Mouse (Mus musculus): ENCODE measurements at regions not wholly inside any gene's neighbourhood (a gene's known extent, or its start where the extent isn't known, plus 50 kb on each side); places are given as distances from the start of the nearest gene placed in this dataset.
"Not testable (repeated sequence)": the region's sequence is repeated elsewhere in the genome, so short reads cannot be mapped to it uniquely, and the experiment has no call there.

DNA sequence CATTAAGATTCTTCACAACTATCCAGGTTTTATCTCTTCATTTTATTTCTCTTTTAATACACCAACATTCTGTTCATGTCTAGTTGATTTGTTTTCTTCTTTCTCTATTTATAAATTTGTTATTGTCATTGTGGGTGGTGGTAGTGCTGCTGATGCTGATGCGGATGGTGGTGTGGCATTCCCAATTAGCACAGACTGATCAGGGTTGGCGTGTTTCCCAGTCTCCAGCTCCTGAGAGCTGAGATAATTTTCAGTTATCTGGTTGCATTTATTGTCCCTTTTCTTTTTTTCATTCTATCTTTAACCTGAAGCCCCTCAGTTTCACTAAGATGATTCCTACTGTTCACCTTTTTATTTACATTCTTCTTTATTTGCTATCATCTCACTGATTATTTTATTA is 455.0 kb downstream of the Cylc2 start:
- H3K27ac ChIP-seq: no peak overlapping the region
- no peak overlapping the region for H3K9ac ChIP-seq (replicated peaks; ENCODE audit: low read length)
- no peaks in the 10 kb centered on the region for H3K9me3 ChIP-seq (ENCODE audit: low read length)
- no peak overlapping the region for H3K4me3 ChIP-seq (ENCODE audit: low read length)
- no peak for ATAC-seq
- WGBS: 53% methylated on average over 2 of the region's 2 CpGs
- TF ChIP-seq CTCF (IDR thresholded peaks at IDR 0.05; ENCODE audit: low read depth): no peak
- H3K27me3 ChIP-seq (ENCODE audit: insufficient read depth, low read length): no peaks in the 10 kb centered on the region
- H3K4me1 ChIP-seq (ENCODE audit: insufficient read depth, low read length): no peaks in the 10 kb centered on the region
- no peaks in the 10 kb centered on the region for H3K36me3 ChIP-seq (ENCODE audit: insufficient read depth, low read length)
- peak; percentile 6 for DNase-seq (ENCODE audit: low spot score)
- H3K4me2 ChIP-seq (ENCODE audit: low read depth, low read length): no peak overlapping the region

- Histone ChIP-seq H3K4me3 (ENCODE audit: low read length) (no peak overlapping the region), H3K36me3 (ENCODE audit: insufficient read depth, low read length) (no peaks in the 10 kb centered on the region), H3K4me1 (ENCODE audit: insufficient read depth, low read length) (no peaks in the 10 kb centered on the region), H3K9me3 (ENCODE audit: low read length) (no peaks in the 10 kb centered on the region), H3K27me3 (ENCODE audit: insufficient read depth, low read length) (no peaks in the 10 kb centered on the region), H3K27ac (no peak overlapping the region), H3K9ac (replicated peaks; ENCODE audit: low read length) (no peak overlapping the region), H3K4me2 (ENCODE audit: low read depth, low read length) (no peak overlapping the region)
- WGBS: 94% methylated on average over 1 of the region's 1 CpGs
- ATAC-seq: no peak
- no peak for DNase-seq (ENCODE audit: low spot score)
- TF ChIP-seq CTCF (IDR thresholded peaks at IDR 0.05; ENCODE audit: low read depth): no peak
These were observed 457.9 kb downstream of the Cylc2 start for GRCm38 (mm10) chr4:51674406-51674805.

DNA sequence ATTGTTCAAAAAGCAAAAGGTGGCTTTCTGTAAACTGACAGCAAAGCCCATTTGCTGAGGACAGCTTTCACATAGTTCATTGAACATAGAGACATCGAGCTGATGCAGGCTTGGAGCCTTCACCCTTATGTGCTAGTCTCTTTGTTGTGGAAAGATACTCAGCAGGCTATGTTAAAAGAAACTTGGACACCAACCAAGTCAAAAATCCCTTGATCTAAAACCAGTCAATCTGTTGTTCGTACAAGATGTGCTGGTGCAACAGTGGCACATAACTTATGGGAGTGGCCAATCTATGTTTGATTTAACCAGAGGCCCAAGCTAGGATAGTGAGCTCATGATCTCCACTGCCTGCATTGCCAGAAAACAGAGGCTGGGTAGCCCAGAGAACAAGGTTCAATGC is 462.6 kb downstream of the Cylc2 start:
- H3K9me3 ChIP-seq (ENCODE audit: low read length): no peaks in the 10 kb centered on the region
- no peak for ATAC-seq
- H3K4me3 ChIP-seq (ENCODE audit: low read length): no peak overlapping the region
- no peak for TF ChIP-seq CTCF (IDR thresholded peaks at IDR 0.05; ENCODE audit: low read depth)
- no peak overlapping the region for H3K4me2 ChIP-seq (ENCODE audit: low read depth, low read length)
- H3K36me3 ChIP-seq (ENCODE audit: insufficient read depth, low read length): no peaks in the 10 kb centered on the region
- 37% methylated on average over 2 of the region's 2 CpGs for WGBS
- DNase-seq (ENCODE audit: low spot score): no peak
- H3K9ac ChIP-seq (replicated peaks; ENCODE audit: low read length): no peak overlapping the region
- no peaks in the 10 kb centered on the region for H3K4me1 ChIP-seq (ENCODE audit: insufficient read depth, low read length)
- H3K27me3 ChIP-seq (ENCODE audit: insufficient read depth, low read length): no peaks in the 10 kb centered on the region
- H3K27ac ChIP-seq: no peak overlapping the region

DNA sequence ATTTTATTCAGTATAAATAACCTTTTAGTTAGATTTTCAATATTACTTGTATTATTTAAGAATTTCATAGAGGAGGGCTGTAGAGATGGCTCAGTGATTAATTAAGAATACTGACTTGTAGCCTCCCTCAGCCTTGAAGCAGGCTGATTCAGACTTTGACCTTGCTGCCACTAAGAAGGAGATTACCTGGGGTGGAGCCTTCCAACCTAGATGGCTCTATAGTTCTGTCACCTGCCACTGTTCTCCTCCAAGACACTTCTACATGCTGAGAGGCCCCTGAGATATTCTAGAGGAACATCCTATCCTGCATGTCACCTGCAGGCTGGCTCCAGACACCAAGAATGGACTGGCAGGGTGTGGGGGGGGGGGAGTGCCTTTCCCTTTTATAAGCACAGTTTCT is 466.9 kb downstream of the Cylc2 start:
- not testable (repeated sequence) for H3K4me3 ChIP-seq (ENCODE audit: low read length); H3K36me3 ChIP-seq (ENCODE audit: insufficient read depth, low read length); H3K27ac ChIP-seq; ATAC-seq; DNase-seq (ENCODE audit: low spot score); H3K4me1 ChIP-seq (ENCODE audit: insufficient read depth, low read length); H3K9me3 ChIP-seq (ENCODE audit: low read length); H3K9ac ChIP-seq (replicated peaks; ENCODE audit: low read length); H3K27me3 ChIP-seq (ENCODE audit: insufficient read depth, low read length); H3K4me2 ChIP-seq (ENCODE audit: low read depth, low read length)

- ATAC-seq (no peak), DNase-seq (ENCODE audit: low spot score) (no peak)
- no peak overlapping the region for H3K9ac ChIP-seq (replicated peaks; ENCODE audit: low read length)
- H3K36me3 ChIP-seq (ENCODE audit: insufficient read depth, low read length): no peaks in the 10 kb centered on the region
- no peak overlapping the region for H3K4me3 ChIP-seq (ENCODE audit: low read length)
- no peak for TF ChIP-seq CTCF (IDR thresholded peaks at IDR 0.05; ENCODE audit: low read depth)
- no peak overlapping the region for H3K4me2 ChIP-seq (ENCODE audit: low read depth, low read length)
- no peaks in the 10 kb centered on the region for H3K9me3 ChIP-seq (ENCODE audit: low read length)
- no peak overlapping the region for H3K27ac ChIP-seq
- H3K27me3 ChIP-seq (ENCODE audit: insufficient read depth, low read length): no peaks in the 10 kb centered on the region
- H3K4me1 ChIP-seq (ENCODE audit: insufficient read depth, low read length): no peaks in the 10 kb centered on the region
- 65% methylated on average over 3 of the region's 3 CpGs for WGBS
These were observed 470.2 kb downstream of the Cylc2 start for GRCm38 (mm10) chr4:51686651-51687050.
